Mouse (Mus musculus) Patski (cell line): ENCODE measurements around the gene Cngb1. TPM values are rescaled to one million over a fixed set of nuclear protein-coding genes. Genes with fewer than 3 reads are reported as not detected.

Experiments used
- ATAC-seq: fragments of 100-300 bp; one replicate; pipeline ENCODE4 v1.8.0; 2021
- CTCF ChIA-PET: fragments of 350-600 bp; sonication (Branson Sonifier 250); formaldehyde crosslinking; loops from one replicate; lab custom pipeline; 2022; ENCODE audit warnings: inconsistent platforms; lab: Charles Lee
- POLR2A ChIA-PET: fragments of 350-600 bp; sonication (Branson Sonifier 250); formaldehyde crosslinking; loops from one replicate; lab custom pipeline; 2022; ENCODE audit warnings: antibody characterized with exemption, inconsistent platforms; lab: Charles Lee
- DNase-seq: peaks from one replicate; pipeline ENCODE4 v3.0.0-alpha.2; 2011; ENCODE audit warnings: low read depth, low spot score
- H3K27me3 ChIP-seq: fragments of 371-371 bp; one replicate; pipeline ENCODE4 v1.5.1; 2021
- CTCF ChIP-seq: fragments of 100-300 bp; IDR thresholded peaks from one replicate; pipeline ENCODE4 v1.5.1; 2021
- in situ Hi-C: fragments of 300-500 bp; cut with MboI; formaldehyde crosslinking; loops from 3 replicates; pipeline ENCODE4 v1.11.1; 2018; ENCODE audit warnings: low pct_unique_long_range_greater_than_20kb, mixed read lengths
- polyA plus RNA-seq: library from polyadenylated mRNA; unstranded; gene quantifications from one replicate; pipeline ENCODE4 v1.2.3, GENCODE M21; 2021

Gene Cngb1
- polyA plus RNA-seq, 1 experiment from 2014 or later = 0.15 TPM

DNA sequence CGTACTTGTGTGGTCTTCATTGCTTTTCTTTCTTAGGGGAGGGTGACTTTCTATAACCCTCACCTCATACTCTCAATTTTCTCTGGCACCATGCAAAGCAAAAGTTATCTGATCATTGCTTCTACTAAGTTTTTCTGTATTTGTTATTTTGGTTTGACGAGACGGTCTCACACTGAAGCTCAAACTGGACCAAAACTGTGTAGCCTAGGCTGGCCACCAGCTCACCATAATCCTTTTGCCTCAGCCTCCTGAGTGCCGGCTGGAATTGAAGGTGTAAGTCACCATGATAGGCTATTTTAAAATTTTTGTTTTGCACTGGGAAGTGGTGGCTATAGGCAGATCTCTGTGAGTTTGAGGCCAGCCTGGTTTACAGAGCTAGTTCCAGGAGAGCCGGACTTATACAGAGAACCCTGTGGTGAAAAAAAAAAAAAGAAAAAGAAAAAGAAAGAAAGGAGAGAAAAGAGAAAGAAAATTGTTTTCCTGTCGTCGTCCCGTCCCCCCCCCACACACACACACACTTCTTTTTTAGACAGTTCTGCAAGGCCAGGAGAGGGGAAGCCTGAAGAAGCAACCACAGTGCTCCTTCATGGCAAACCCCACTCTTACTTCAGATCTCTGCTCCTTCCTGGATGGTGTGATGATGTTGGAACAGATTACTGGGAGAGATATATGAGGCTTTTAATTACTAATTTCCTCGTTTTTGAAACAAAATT, 102.9 kb downstream of the Cngb1 start:
- H3K27me3 ChIP-seq = no peaks in the 10 kb centered on the region
- TF ChIP-seq CTCF = no peak
- DNase-seq (no peak), ATAC-seq (no peak)
- ChIA-PET CTCF (interaction anchor here (0.9 to 2.7 kb wide), 13 partner anchors 12 to 111 kb away, joined by 3 to 7 read pairs (median 4); no protein-coding TSS in a partner anchor), POLR2A (interaction anchor here (0.7 to 1.8 kb wide), 2 partner anchors 102 to 683 kb away, joined by 3 to 5 read pairs; no protein-coding TSS in a partner anchor)
- in situ Hi-C loops = loop anchor here (5.0 to 10.0 kb wide), 3 partner anchors 69 to 261 kb away; no protein-coding TSS in a partner anchor

DNA sequence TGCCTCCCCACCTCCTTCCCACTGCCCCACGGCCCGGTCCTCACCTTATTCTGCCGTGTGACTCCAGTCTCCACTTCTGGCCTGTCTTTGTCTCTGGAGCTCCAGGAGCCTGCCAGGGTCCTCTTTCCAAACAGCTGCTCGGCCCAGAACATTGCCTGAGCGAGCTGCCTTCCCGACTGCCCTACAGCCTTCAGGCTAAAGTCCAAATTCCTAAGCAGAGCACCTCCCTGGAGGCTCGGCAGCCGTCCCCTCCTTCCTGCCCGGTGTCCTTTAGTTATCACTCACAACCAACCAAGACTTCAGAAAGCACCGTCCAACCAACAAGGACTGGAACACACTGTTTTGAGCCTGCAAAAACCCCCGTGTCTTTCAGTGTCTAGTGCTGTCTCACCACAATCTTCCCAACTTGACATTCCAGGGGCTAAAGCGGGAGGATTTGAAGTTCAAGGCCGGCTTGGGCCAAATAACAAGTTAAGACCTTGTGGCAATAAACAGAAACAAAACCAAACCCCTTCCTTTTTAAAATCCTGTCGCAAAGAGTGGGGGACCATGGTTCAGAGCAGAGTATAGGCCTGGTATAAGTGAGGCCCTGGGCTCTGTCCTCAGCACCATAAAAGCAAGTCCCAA, 103.6 kb downstream of the Cngb1 start, which contains the start of gene Kifc3:
Gene Kifc3, minus strand, starts transcription at position 164 of the 627 bp plus-strand sequence.
- CTCF ChIA-PET = interaction anchor here (1.0 to 2.7 kb wide), 9 partner anchors 13 to 110 kb away, joined by 3 to 7 read pairs (median 4); no protein-coding TSS in a partner anchor
- H3K27me3 ChIP-seq = no peaks in the 10 kb centered on the region
- in situ Hi-C loops = loop anchor here (5.0 to 10.0 kb wide), 3 partner anchors 68 to 260 kb away; no protein-coding TSS in a partner anchor
- no peak for TF ChIP-seq CTCF
- POLR2A ChIA-PET = interaction anchor here (0.7 kb wide), 1 partner anchor 682 kb away, joined by 3 read pairs; no protein-coding TSS in a partner anchor
- DNase-seq (no peak), ATAC-seq (no peak)

DNA sequence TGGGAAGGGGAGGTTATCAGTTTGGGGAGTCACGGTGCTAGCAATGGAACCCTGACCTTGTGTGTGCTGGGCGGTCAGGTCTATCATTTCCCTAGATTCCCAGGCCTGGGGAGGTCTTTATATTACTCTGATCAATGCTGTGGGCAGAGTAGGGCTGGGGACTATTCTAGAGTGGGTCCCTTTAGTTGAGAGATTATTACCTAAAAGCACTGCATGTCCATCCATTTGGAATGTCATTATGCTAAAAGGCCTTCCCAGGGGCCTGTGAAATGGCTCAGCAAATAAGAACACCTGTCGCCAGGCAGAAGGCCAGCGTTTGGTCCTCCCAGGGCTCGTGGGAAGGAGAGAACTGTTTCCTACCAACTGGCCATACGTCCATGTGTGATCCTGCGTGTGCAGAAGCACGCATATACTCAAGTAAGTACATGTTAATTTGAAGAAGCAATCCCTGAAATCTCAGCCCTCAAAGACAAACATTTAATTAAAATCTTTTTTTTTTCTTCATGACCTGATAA, 104.3 kb downstream of the Cngb1 start:
- DNase-seq (no peak), ATAC-seq (no peak)
- ChIA-PET CTCF (no interaction called here), POLR2A (no interaction called here)
- no peaks in the 10 kb centered on the region for H3K27me3 ChIP-seq
- in situ Hi-C loops = loop anchor here (5.0 to 10.0 kb wide), 3 partner anchors 67 to 260 kb away; no protein-coding TSS in a partner anchor
- TF ChIP-seq CTCF = no peak

DNA sequence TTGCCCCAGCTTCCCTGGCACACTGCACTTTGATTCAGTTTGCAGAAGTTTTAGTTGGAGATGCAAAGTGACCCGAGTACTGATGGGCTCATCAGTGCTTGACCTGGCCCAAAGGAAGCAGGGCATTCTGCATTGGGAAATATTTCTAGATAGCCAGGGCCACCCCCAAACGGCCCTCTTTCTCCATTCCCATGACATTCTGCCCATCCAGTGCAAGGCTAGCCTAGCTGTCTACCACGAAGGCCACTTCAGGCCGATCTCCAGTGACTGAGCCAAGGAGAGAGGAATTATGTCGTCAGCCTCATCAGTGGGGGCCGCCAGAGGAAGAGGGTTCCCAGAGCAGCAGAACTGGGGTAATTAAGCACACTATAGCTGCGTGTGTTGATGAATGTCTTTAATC, 104.9 kb downstream of the Cngb1 start:
- no peak for TF ChIP-seq CTCF
- POLR2A ChIA-PET = no interaction called here
- CTCF ChIA-PET = interaction anchor here (1.9 kb wide), 1 partner anchor 60 kb away, joined by 5 read pairs; no protein-coding TSS in a partner anchor
- DNase-seq (no peak), ATAC-seq (no peak)
- no peaks in the 10 kb centered on the region for H3K27me3 ChIP-seq
- in situ Hi-C loops = loop anchor here (5.0 to 10.0 kb wide), 3 partner anchors 67 to 259 kb away; no protein-coding TSS in a partner anchor

DNA sequence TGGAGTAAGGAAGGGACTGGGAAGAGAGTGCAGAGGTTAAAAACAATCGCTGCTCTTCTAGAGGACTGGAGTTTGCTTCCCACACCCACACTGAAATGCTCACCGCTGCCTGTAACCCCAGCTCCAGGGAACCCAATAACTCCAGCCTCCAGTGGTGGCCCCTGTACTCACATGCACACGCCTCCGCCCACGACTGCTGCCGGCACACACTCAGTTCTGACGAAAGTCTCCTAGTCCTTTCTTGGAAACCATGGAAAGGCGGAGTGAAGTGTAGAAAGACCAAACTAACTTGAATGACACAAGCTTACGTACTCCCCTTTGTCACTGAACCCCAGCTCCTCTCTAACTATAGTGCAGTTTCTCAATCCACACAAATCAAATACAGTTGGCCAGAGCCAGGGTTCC, 106.4 kb downstream of the Cngb1 start:
- no peaks in the 10 kb centered on the region for H3K27me3 ChIP-seq
- ChIA-PET CTCF (interaction anchor here (1.0 to 1.9 kb wide), 2 partner anchors 9 to 58 kb away, joined by 3 to 5 read pairs; no protein-coding TSS in a partner anchor), POLR2A (interaction anchor here (0.6 to 1.0 kb wide), 2 partner anchors 62 to 72 kb away, joined by 3 to 4 read pairs; no protein-coding TSS in a partner anchor)
- TF ChIP-seq CTCF = no peak
- DNase-seq (no peak), ATAC-seq (no peak)
- in situ Hi-C loops = loop anchor here (5.0 to 10.0 kb wide), 3 partner anchors 65 to 258 kb away; no protein-coding TSS in a partner anchor

DNA sequence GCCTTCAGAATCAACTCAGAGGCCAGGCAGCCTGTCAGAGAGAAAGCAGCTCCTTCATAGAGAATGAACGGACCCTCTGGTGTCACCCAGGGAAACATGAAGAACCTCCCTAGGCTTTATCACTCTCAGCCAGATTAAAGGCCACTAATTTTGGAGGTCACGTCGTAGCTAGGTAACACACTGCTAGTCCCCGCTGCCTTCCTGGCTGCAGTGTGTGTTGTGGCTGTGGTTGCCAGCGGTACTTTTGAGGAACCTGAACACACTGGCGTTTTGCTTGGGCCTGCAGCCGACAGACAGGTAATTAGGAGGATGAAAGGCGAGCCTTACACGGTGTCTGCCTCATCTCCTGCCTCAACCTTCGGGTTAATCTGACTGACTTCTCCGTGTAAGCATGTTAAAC, 110.7 kb downstream of the Cngb1 start:
- CTCF ChIA-PET = no interaction called here
- DNase-seq (no peak), ATAC-seq (no peak)
- in situ Hi-C loops = no loop called here
- POLR2A ChIA-PET = no interaction called here
- TF ChIP-seq CTCF = no peak
- H3K27me3 ChIP-seq = no peaks in the 10 kb centered on the region

DNA sequence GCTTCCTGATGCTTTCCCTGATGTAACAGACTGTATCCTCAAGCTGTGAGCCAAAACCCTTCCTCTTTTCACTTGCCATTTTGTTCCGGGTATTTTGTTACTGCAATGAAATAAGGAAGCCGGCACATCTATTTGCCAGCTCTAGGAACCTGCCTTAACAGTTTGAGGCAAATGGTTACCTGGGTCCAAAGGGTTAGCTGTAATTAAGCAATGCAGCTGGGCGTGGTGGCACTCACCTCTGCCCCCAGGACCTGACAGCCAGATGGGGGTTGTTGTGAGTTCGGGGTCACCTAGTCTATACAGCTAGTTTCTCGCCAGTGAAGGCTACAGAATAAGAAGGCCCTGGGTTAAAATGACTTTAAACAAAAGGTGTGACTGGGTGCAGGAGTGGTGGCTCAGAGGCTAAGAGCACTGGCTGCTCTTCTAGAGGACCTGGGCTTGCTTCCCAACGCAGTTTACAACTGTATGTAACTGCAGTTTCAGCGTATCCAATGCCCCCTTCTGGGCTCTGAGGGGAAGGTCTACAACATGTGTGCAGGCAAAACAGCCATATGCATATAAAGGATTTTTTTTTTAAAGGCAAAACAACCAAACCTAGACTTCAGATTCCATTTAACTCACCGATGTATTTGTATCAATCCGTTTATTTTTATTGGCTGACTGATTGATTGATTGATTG, 114.7 kb downstream of the Cngb1 start:
- no peak for ATAC-seq
- POLR2A ChIA-PET = no interaction called here

More for the DNA sequence above, 114.7 kb downstream of the Cngb1 start:
- in situ Hi-C loops = no loop called here
- CTCF ChIA-PET = interaction anchor here (0.8 to 1.6 kb wide), 3 partner anchors 8 to 21 kb away, joined by 3 read pairs; no protein-coding TSS in a partner anchor
- no peak for TF ChIP-seq CTCF
- no peak for DNase-seq
- H3K27me3 ChIP-seq = no peaks in the 10 kb centered on the region

Other genes starting within 250 kb of the Cngb1 start
- gene Katnb1, start 225.4 kb downstream of the Cngb1 start, polyA plus RNA-seq = 28.2 TPM
- 158 TPM for gene Kifc3, start 103.8 kb downstream of the Cngb1 start, polyA plus RNA-seq
- not detected for gene Tepp, start 4.0 kb upstream of the Cngb1 start, polyA plus RNA-seq
- 12.3 TPM for gene Zfp319, start 25.4 kb upstream of the Cngb1 start, polyA plus RNA-seq
- 37.8 TPM for gene Usb1, start 25.7 kb upstream of the Cngb1 start, polyA plus RNA-seq
- gene Mmp15, start 45.7 kb upstream of the Cngb1 start, polyA plus RNA-seq = 8.1 TPM
- gene Cfap20, start 128.3 kb upstream of the Cngb1 start, polyA plus RNA-seq = 64.5 TPM
- gene Csnk2a2, start 183.5 kb upstream of the Cngb1 start, polyA plus RNA-seq = 87.3 TPM
- 1.0 TPM for gene Ccdc113, start 227.5 kb upstream of the Cngb1 start, polyA plus RNA-seq